Mouse (Mus musculus) lung, adult 2 months (tissue): ENCODE data around the gene Tagln3.

Source experiments
- CTCF ChIP-seq: fragments of 200-500 bp; IDR thresholded peaks from 2 replicates; pipeline ENCODE4 v1.5.1; 2011; ENCODE audit warnings: mild to moderate bottlenecking, low read length, control low read depth; ENCODE audit not compliant: insufficient read depth
- POLR2A ChIP-seq: fragments of 200-500 bp; IDR thresholded peaks from 2 replicates; pipeline ENCODE4 v1.6.1; 2011; ENCODE audit warnings: low read depth, mild to moderate bottlenecking, control low read depth, low read length, borderline replicate concordance; ENCODE audit errors: extremely low read depth

- TF ChIP-seq POLR2A (no peak), CTCF (no peak)
Observed at GRCm38 (mm10) chr16:45666136-45666535, 58.3 kb downstream of the Tagln3 start.
